Mouse (Mus musculus): ENCODE measurements around the gene 1700020L24Rik. TPM values are rescaled to one million over a fixed set of nuclear protein-coding genes. Genes with fewer than 3 reads are reported as not detected.

Gene 1700020L24Rik
- total and polyA plus RNA-seq, 3 experiments, result 0.60 TPM; not detected in 2

GRCm38 (mm10) chr11:83439426-83440060 lies 2.1 kb downstream of the 1700020L24Rik start:
- no peak overlapping the region for H3K27ac ChIP-seq (ENCODE audit: control insufficient read depth, low read depth, low read length)
- TF ChIP-seq CHD1 (IDR thresholded peaks at IDR 0.05; ENCODE audit: low read depth, low read length), result 0 out of 2 replicates have a peak, but pooled peaks have one; percentile 25
- TF ChIP-seq ELF1 (IDR thresholded peaks at IDR 0.05; ENCODE audit: low read depth, low read length), result peak; percentile 27; the same call in 1 of the 2 replicates
- no peak for TF ChIP-seq HCFC1 (IDR thresholded peaks at IDR 0.05; ENCODE audit: low read depth, low read length)
- no peak for TF ChIP-seq SMC3 (IDR thresholded peaks at IDR 0.05; ENCODE audit: low read depth, low read length)
- TF ChIP-seq ZMIZ1 (IDR thresholded peaks at IDR 0.05; ENCODE audit: low read depth, low read length), result no peak
- TF ChIP-seq USF2 (IDR thresholded peaks at IDR 0.05; ENCODE audit: borderline replicate concordance in 1 of 2, insufficient read depth in 1 of 2, low read depth in 1 of 2, low read length in 2 of 2), result no peak
- TF ChIP-seq USF1 (IDR thresholded peaks at IDR 0.05; ENCODE audit: low read depth, low read length), result no peak
- H3K36me3 ChIP-seq (ENCODE audit: control insufficient read depth in 1 of 2, insufficient read depth in 2 of 2, low read length in 2 of 2), result no peaks in the 10 kb centered on the region
- peak overlapping the region in 1 of 2 experiments; percentile 82; a peak in 2 of 4 replicates for H3K4me3 ChIP-seq (ENCODE audit: control insufficient read depth in 1 of 2, insufficient read depth in 1 of 2, low read depth in 2 of 2, low read length in 2 of 2)
- peaks cover 14% of the 10 kb centered on the region in 2 experiments for H3K27me3 ChIP-seq (ENCODE audit: control insufficient read depth in 1 of 2, insufficient read depth in 2 of 2, low read length in 2 of 2)
- no peak overlapping the region for H3K9ac ChIP-seq (ENCODE audit: control insufficient read depth, low read depth, low read length, poor library complexity, severe bottlenecking)
- no peaks in the 10 kb centered on the region for H3K9me3 ChIP-seq (replicated peaks; ENCODE audit: insufficient read depth, low read length)
- no peaks in the 10 kb centered on the region for H3K4me1 ChIP-seq (ENCODE audit: control insufficient read depth in 1 of 2, insufficient read depth in 2 of 2, low read length in 2 of 2)
- H3K79me2 ChIP-seq (ENCODE audit: control insufficient read depth, insufficient read depth, low read length, poor library complexity), result no peaks in the 10 kb centered on the region; the same call in 1 of the 2 replicates
- DNase-seq (ENCODE audit: low read depth, low spot score), result peak; percentile 47

GRCm38 (mm10) chr11:83440081-83441064 lies 2.9 kb downstream of the 1700020L24Rik start:
- Histone ChIP-seq H3K27ac (ENCODE audit: control insufficient read depth, low read depth, low read length) (no peak overlapping the region), H3K9me3 (replicated peaks; ENCODE audit: insufficient read depth, low read length) (no peaks in the 10 kb centered on the region), H3K36me3 (ENCODE audit: control insufficient read depth in 1 of 2, insufficient read depth in 2 of 2, low read length in 2 of 2) (no peaks in the 10 kb centered on the region), H3K27me3 (ENCODE audit: control insufficient read depth in 1 of 2, insufficient read depth in 2 of 2, low read length in 2 of 2) (peaks cover 6 to 10% of the 10 kb centered on the region in 2 experiments), H3K4me1 (ENCODE audit: control insufficient read depth in 1 of 2, insufficient read depth in 2 of 2, low read length in 2 of 2) (no peaks in the 10 kb centered on the region), H3K79me2 (ENCODE audit: control insufficient read depth, insufficient read depth, low read length, poor library complexity) (no peaks in the 10 kb centered on the region; the same call in 1 of the 2 replicates), H3K9ac (ENCODE audit: control insufficient read depth, low read depth, low read length, poor library complexity, severe bottlenecking) (peak overlapping the region; percentile 75), H3K4me3 (ENCODE audit: control insufficient read depth in 1 of 2, insufficient read depth in 1 of 2, low read depth in 2 of 2, low read length in 2 of 2) (peak overlapping the region; percentile 72 to 82)
- peak; percentile 97 for DNase-seq (ENCODE audit: low read depth, low spot score)
- TF ChIP-seq MYC (IDR thresholded peaks at IDR 0.05; ENCODE audit: low read depth, low read length), result no peak
- TF ChIP-seq TBP (IDR thresholded peaks at IDR 0.05; ENCODE audit: low read depth, low read length), result peak; percentile 57; the same call in 1 of the 2 replicates
- peak; percentile 60; the same call in 1 of the 2 replicates for TF ChIP-seq MXI1 (IDR thresholded peaks at IDR 0.05; ENCODE audit: low read depth, low read length)
- TF ChIP-seq KAT2A (conservative IDR thresholded peaks at IDR 0.05; ENCODE audit: low read depth, low read length), result no peak
- TF ChIP-seq POLR2AphosphoS2 (IDR thresholded peaks at IDR 0.05; ENCODE audit: low read length), result no peak
- TF ChIP-seq TCF12 (IDR thresholded peaks at IDR 0.05; ENCODE audit: low read depth, low read length), result 0 out of 2 replicates have a peak, but pooled peaks have one; percentile 21
- TF ChIP-seq BHLHE40 (IDR thresholded peaks at IDR 0.05; ENCODE audit: borderline replicate concordance, low read depth, low read length), result no peak; the same call in 1 of the 2 replicates
- no peak; a peak in 1 of 4 replicates for TF ChIP-seq POLR2A (IDR thresholded peaks at IDR 0.05; ENCODE audit: control insufficient read depth in 1 of 2, insufficient read depth in 1 of 2, low read depth in 1 of 2, low read length in 2 of 2, poor library complexity in 1 of 2)
- TF ChIP-seq EP300 (IDR thresholded peaks at IDR 0.05; ENCODE audit: low read depth in 1 of 2, low read length in 2 of 2), result peak in 1 of 2 experiments; percentile 21; a peak in 1 of 4 replicates
- peak; percentile 42; the same call in 1 of the 2 replicates for TF ChIP-seq HCFC1 (IDR thresholded peaks at IDR 0.05; ENCODE audit: low read depth, low read length)
- TF ChIP-seq UBTF (IDR thresholded peaks at IDR 0.05; ENCODE audit: borderline replicate concordance, insufficient read depth, low read depth, low read length), result 0 out of 2 replicates have a peak, but pooled peaks have one; percentile 36
- TF ChIP-seq USF1 (IDR thresholded peaks at IDR 0.05; ENCODE audit: low read depth, low read length), result no peak
- TF ChIP-seq RCOR1 (IDR thresholded peaks at IDR 0.05; ENCODE audit: low read depth, low read length), result 0 out of 2 replicates have a peak, but pooled peaks have one; percentile 36
- TF ChIP-seq RAD21 (IDR thresholded peaks at IDR 0.05; ENCODE audit: low read depth, low read length), result peak; percentile 89
- TF ChIP-seq GABPA (IDR thresholded peaks at IDR 0.05; ENCODE audit: low read depth, low read length), result 0 out of 2 replicates have a peak, but pooled peaks have one; percentile 38
- TF ChIP-seq CTCF (IDR thresholded peaks at IDR 0.05 in 2 of 3, conservative IDR thresholded peaks at IDR 0.05 in 1 of 3; ENCODE audit: control insufficient read depth in 1 of 3, insufficient read depth in 1 of 3, low read depth in 2 of 3, low read length in 3 of 3, poor library complexity in 1 of 3, severe bottlenecking in 1 of 3), result peak; percentile 86 to 99 (median 98)
- TF ChIP-seq ZKSCAN1 (IDR thresholded peaks at IDR 0.05; ENCODE audit: low read depth, low read length), result no peak
- no peak for TF ChIP-seq ZNF384 (IDR thresholded peaks at IDR 0.05; ENCODE audit: low read depth, low read length)
- 0 out of 2 replicates have a peak, but pooled peaks have one; percentile 23 for TF ChIP-seq JUND (IDR thresholded peaks at IDR 0.05; ENCODE audit: low read depth, low read length)
- TF ChIP-seq SMC3 (IDR thresholded peaks at IDR 0.05; ENCODE audit: low read depth, low read length), result peak; percentile 82
- TF ChIP-seq MAZ (IDR thresholded peaks at IDR 0.05; ENCODE audit: low read depth, low read length), result peak; percentile 76; the same call in 1 of the 2 replicates
- TF ChIP-seq ETS1 (IDR thresholded peaks at IDR 0.05; ENCODE audit: low read depth, low read length), result peak; percentile 13; the same call in 1 of the 2 replicates
